Mouse (Mus musculus): ENCODE data around the gene Cnot4. TPM values are rescaled to one million over a fixed set of nuclear protein-coding genes. Genes with fewer than 3 reads are reported as not detected.
"Not testable (repeated sequence)": the region's sequence is repeated elsewhere in the genome, so short reads cannot be mapped to it uniquely, and the experiment has no call there.

The Cnot4 gene
- polyA plus RNA-seq (2015; fragmentation: Nextera tagmentation; extraction: Ambion mirVana): 11.6 and 12.2 TPM in 2 replicates

DNA sequence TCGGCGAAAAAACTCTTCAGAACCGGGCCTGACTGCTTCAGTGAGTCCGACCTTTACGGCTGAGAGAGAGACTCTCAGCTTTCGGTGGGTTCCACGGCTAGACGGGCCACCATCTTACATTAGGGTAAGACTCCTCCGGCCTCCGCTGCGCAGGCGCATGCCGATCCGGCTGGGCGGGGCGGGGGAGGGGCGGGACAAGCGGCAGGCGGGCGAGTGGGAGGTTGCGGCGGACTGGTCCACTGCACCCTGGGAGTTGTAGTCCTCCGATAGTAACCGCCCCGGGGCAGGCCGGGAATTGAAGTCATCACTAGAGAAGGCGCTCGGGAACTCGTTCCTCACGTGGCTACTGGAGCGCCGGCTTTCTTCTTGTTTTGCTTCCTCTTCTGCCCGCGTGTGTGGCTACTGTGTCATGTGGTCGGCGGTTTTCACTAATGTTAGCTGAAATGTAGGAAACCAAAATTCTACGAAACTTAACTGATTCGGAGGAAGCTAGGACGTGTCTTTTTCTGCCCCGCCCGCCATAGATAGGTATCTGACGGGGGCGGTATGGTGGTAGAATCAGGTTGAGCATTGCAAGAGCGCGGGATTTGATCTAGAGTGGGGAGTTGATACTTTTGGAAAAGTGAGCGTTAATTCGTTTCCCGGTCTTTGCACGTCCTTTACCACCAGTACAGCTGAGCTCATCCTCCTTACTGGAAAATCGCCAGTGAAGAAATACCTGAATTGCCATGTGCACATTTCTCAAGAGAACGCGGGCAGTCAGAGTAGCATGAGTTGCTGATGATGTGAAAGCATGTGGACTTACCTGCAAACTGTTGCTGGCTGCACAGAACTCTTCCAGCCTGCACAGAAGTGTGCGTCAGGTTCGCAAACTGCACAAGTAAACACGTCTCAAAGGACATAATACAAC lies at the start of gene Cnot4:
Gene Cnot4 (minus strand): TSS at position 146 of the 910 bp plus-strand sequence.
- ATAC-seq (ENCODE audit: low FRiP score, low TSS enrichment): peak; percentile 100
- H3K27me3 ChIP-seq (ENCODE audit: control insufficient read depth, insufficient read depth, low read length): no peaks in the 10 kb centered on the region
- under 1% methylated on average over 51 of the region's 55 CpGs for WGBS
- H3K36me3 ChIP-seq (ENCODE audit: control insufficient read depth, insufficient read depth, low read length): no peaks in the 10 kb centered on the region
- TF ChIP-seq EP300 (optimal IDR thresholded peaks at IDR 0.05) (no peak), CTCF (IDR thresholded peaks at IDR 0.05; ENCODE audit: low read depth) (no peak)
- H3K9me3 ChIP-seq (ENCODE audit: control insufficient read depth, low read length): no peaks in the 10 kb centered on the region
- no peaks in the 10 kb centered on the region; the same call in 1 of the 2 replicates for H3K4me1 ChIP-seq (replicated peaks; ENCODE audit: control insufficient read depth, insufficient read depth)
- DNase-seq (ENCODE audit: low spot score): peak; percentile 100
- H3K4me3 ChIP-seq (ENCODE audit: low read depth, low read length): peak within 1 kb of the TSS; percentile 74
- H3K4me2 ChIP-seq (replicated peaks; ENCODE audit: low read depth): peak within 1 kb of the TSS; percentile 94
- peak within 1 kb of the TSS; percentile 83 for H3K9ac ChIP-seq (ENCODE audit: low read length)
- peak within 1 kb of the TSS; percentile 94 for H3K27ac ChIP-seq (replicated peaks)

DNA sequence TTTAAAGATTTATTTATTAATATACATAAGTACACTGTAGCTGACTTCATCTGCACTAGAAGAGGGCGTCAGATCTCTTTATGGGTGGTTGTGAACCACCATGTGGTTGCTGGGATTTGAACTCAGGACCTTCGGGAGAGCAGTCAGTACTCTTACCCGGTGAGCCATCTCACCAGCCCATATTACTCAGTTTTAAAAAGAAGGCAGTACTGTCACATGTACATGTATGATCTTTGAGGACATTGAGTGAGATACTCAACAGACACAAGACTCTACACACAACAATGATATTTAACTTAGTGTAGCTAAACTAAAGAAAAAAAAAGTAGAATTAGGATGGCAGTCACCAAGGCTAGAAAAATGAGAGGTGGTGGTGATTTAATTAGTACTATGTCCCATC lies 45.8 kb upstream of the Cnot4 start:
- not testable (repeated sequence) for DNase-seq (ENCODE audit: low spot score); H3K4me3 ChIP-seq (ENCODE audit: low read depth, low read length); H3K27ac ChIP-seq (replicated peaks); H3K36me3 ChIP-seq (ENCODE audit: control insufficient read depth, insufficient read depth, low read length); ATAC-seq (ENCODE audit: low FRiP score, low TSS enrichment); H3K4me2 ChIP-seq (replicated peaks; ENCODE audit: low read depth); H3K27me3 ChIP-seq (ENCODE audit: control insufficient read depth, insufficient read depth, low read length); H3K9ac ChIP-seq (ENCODE audit: low read length); H3K9me3 ChIP-seq (ENCODE audit: control insufficient read depth, low read length); H3K4me1 ChIP-seq (replicated peaks; ENCODE audit: control insufficient read depth, insufficient read depth)
- 96% methylated on average over 3 of the region's 3 CpGs for WGBS

DNA sequence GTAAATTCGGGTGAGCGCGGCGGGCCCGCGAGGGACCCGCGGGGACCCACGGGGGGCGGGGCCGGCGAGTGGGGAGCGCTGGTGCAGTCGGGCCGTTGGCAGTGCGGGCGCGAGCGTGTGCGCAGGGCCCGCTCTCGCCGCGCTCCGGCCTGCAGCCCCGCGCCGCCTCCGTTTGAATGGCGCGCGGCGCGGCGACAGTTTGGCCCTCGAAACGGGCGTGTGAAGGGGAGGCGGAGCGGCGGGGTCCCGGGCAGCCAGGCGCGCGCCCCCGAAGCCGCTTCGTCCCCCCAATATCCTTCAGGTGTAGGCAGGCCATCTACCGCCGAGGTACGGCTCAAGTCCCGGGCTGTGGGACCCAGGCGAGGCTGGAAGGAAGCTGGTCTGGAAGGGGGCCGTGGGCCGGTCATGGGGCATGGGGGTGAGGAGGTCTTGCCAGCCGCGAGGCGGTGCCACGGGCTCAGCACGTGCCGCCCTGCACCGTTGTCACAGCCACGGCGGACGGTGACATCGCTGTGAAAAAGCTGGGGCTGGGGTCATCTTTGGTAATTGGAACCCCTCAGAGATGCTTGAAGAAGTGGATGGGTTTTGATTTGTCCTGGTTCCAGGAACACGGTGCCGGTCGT lies 44.2 kb upstream of the Cnot4 start:
- H3K4me2 ChIP-seq (replicated peaks; ENCODE audit: low read depth): peak overlapping the region; percentile 95
- DNase-seq (ENCODE audit: low spot score) (peak; percentile 48), ATAC-seq (ENCODE audit: low FRiP score, low TSS enrichment) (peak; percentile 63)
- H3K4me1 ChIP-seq (replicated peaks; ENCODE audit: control insufficient read depth, insufficient read depth): no peaks in the 10 kb centered on the region
- H3K9me3 ChIP-seq (ENCODE audit: control insufficient read depth, low read length): no peaks in the 10 kb centered on the region
- WGBS: under 1% methylated on average over 66 of the region's 69 CpGs
- peak overlapping the region; percentile 89 for H3K9ac ChIP-seq (ENCODE audit: low read length)
- H3K4me3 ChIP-seq (ENCODE audit: low read depth, low read length): peak overlapping the region; percentile 88
- H3K36me3 ChIP-seq (ENCODE audit: control insufficient read depth, insufficient read depth, low read length): no peaks in the 10 kb centered on the region
- no peaks in the 10 kb centered on the region for H3K27me3 ChIP-seq (ENCODE audit: control insufficient read depth, insufficient read depth, low read length)
- TF ChIP-seq EP300 (optimal IDR thresholded peaks at IDR 0.05) (no peak), CTCF (IDR thresholded peaks at IDR 0.05; ENCODE audit: low read depth) (no peak)
- H3K27ac ChIP-seq (replicated peaks): peak overlapping the region; percentile 96

DNA sequence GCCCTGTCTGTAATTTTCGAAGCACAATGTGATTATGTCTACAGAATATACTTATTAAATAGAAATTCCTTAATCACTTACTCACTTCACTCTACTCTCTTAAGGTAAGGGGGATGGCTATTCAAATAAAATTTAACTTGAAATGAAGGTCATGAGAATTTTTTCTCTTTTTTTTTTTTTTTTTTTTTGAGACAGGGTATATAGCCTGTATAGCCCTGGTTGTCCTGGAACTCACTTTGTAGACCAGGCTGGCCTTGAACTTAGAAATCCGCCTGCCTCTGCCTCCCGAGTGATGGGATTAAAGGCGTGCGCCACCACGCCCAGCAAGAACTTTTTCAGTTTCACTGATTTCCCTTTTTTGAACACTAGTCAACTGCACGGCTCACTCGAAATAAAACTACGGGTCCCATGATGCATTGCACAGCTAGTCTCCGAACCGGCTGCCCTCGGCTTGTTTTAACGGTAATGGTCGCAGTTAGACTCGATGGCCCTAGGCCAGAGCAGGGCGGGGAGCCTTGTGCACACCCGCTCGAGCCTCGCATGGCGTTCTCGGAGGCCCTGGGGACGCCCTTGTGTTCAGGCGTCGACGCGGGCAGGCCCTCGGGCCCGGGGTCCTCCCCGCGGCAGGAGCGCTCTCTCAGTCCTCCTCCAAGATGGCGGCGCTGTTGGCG lies 43.6 kb upstream of the Cnot4 start, which contains the start of gene Nup205:
Gene Nup205 (plus strand): TSS at position 443 of the 671 bp plus-strand sequence.
- Histone ChIP-seq H3K4me1 (replicated peaks; ENCODE audit: control insufficient read depth, insufficient read depth) (no peaks in the 10 kb centered on the region), H3K27me3 (ENCODE audit: control insufficient read depth, insufficient read depth, low read length) (no peaks in the 10 kb centered on the region), H3K4me2 (replicated peaks; ENCODE audit: low read depth) (peak within 1 kb of the TSS; percentile 95), H3K9me3 (ENCODE audit: control insufficient read depth, low read length) (no peaks in the 10 kb centered on the region), H3K4me3 (ENCODE audit: low read depth, low read length) (peak within 1 kb of the TSS; percentile 88), H3K9ac (ENCODE audit: low read length) (peak within 1 kb of the TSS; percentile 89), H3K27ac (replicated peaks) (peak within 1 kb of the TSS; percentile 96), H3K36me3 (ENCODE audit: control insufficient read depth, insufficient read depth, low read length) (no peaks in the 10 kb centered on the region)
- 3% methylated on average over 33 of the region's 34 CpGs for WGBS
- peak; percentile 90 for ATAC-seq (ENCODE audit: low FRiP score, low TSS enrichment)
- DNase-seq (ENCODE audit: low spot score): peak; percentile 84
- TF ChIP-seq CTCF (IDR thresholded peaks at IDR 0.05; ENCODE audit: low read depth) (0 out of 2 replicates have a peak, but pooled peaks have one; percentile 30), EP300 (optimal IDR thresholded peaks at IDR 0.05) (peak; percentile 44)

DNA sequence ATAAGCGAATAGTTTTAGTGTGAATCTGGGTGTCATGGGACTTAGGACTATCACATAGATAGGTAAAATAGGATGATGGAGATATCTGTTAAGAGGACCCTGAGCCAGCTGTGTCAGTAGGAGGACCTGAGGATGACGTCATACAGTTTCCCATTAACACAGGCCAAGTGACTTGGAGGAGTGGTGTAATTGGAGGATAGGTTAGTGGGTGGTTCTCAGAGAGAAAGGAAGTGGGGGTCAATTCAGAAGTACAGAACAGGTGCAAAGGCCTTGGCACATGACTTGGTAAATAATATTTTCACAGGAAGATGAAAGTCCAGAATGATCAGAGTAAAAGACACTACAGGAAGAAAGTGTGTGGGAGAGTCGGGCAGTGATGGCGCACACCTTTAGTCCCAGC lies 39.7 kb upstream of the Cnot4 start:
- DNase-seq (ENCODE audit: low spot score) (no peak), ATAC-seq (ENCODE audit: low FRiP score, low TSS enrichment) (no peak)

More for the DNA sequence above, 39.7 kb upstream of the Cnot4 start:
- H3K27me3 ChIP-seq (ENCODE audit: control insufficient read depth, insufficient read depth, low read length): no peaks in the 10 kb centered on the region
- H3K4me1 ChIP-seq (replicated peaks; ENCODE audit: control insufficient read depth, insufficient read depth): no peaks in the 10 kb centered on the region
- no peaks in the 10 kb centered on the region for H3K9me3 ChIP-seq (ENCODE audit: control insufficient read depth, low read length)
- no peak overlapping the region for H3K9ac ChIP-seq (ENCODE audit: low read length)
- no peak for TF ChIP-seq EP300 (optimal IDR thresholded peaks at IDR 0.05)
- TF ChIP-seq CTCF (IDR thresholded peaks at IDR 0.05; ENCODE audit: low read depth): no peak
- H3K27ac ChIP-seq (replicated peaks): no peak overlapping the region
- H3K4me2 ChIP-seq (replicated peaks; ENCODE audit: low read depth): no peak overlapping the region
- no peaks in the 10 kb centered on the region for H3K36me3 ChIP-seq (ENCODE audit: control insufficient read depth, insufficient read depth, low read length)
- WGBS: 89% methylated on average over 4 of the region's 4 CpGs
- H3K4me3 ChIP-seq (ENCODE audit: low read depth, low read length): no peak overlapping the region

Measured in stomach, postnatal 0 days (tissue).